Mouse (Mus musculus) c-Kit-positive CD71-negative TER-119-negative erythroid progenitor cells, embryonic 14.5 days (primary cell): ENCODE results near the gene Rbm24.

Experiments used
- DNase-seq: peaks from one replicate; pipeline ENCODE4 v3.0.0-alpha.2; 2013; ENCODE audit warnings: low read depth

The Rbm24 gene

DNA sequence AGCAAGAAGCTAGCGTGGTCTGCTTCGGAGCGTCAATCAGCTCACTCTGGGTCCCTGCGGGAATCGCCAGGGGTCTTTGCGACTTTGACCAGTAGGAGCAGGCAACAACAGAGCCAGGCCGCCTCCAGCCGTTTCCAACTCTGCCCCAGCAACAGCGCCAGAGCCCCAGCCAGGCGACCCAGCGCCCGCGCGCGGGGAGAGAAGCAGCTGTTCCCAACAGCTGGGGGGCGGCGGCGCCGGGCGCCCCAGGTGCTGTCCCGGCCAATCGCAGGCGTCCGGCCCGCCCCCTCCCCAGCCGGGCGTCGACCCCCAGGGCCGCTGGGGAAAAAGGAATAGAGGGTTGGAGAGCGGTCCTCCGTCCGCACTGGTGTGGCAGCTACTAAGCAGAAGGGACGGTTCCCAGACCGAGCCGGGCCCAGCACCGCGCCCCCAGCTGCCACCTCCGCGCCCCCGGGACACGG lies at the start of gene Rbm24:
Gene Rbm24, plus strand, starts transcription at position 294 of the 461 bp plus-strand sequence.
- DNase-seq, result no peak

DNA sequence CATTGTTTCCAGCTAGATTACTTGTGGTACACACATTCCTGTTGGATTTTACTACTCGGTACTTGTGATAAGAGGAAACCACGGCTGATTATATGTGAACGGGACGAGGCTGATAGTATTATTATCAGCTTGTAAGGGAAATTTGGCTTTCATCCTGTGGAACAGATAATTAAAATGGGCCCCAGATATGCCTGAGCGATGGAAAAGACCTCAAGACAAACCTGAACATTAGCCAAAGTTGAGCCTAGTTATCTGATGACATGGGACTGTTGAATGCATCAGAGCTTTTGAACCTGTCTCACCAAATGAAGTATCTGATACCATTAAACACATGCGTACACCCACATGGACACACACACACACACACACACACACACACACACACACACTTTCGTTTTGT lies 45.4 kb upstream of the Rbm24 start:
- DNase-seq, result no peak

DNA sequence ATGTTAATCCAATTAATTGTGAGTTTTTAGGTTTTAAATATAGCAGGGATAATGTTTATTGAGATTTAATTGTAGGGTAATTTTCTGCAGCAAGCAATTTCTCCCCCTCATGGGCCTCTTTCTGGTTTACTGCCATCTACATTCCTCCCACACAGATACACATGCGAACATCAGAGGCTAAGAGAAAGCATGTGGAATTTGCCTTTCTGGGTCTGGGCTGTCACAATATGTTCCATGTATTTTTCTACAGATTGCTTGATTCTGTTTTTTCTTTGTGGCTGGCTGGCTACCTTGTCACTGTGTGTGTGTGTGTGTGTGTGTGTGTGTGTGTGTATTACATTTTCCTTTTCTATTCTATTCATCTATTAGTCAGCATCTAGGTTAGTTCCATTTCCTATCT lies 42.9 kb upstream of the Rbm24 start:
- DNase-seq, result no peak

DNA sequence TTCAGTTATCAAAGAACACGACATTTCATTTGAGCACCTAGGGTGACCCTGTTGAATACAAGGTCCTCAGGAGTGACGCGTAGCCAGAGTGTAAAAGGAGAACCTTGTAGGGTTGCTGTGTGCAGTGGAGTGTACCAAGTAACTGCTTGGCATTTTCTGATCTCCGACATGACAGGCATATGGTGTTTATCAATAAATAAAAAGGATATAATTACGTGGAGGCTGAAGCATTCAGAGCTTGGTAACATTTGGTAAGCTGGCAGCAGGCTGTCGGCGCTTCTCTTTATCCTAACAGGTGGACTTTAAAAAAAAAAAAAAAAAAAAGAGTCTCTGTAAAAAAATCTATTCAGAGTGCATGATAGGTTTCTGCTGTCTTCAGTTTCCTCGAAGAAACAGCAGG lies 30.8 kb upstream of the Rbm24 start:
- DNase-seq, result no peak

DNA sequence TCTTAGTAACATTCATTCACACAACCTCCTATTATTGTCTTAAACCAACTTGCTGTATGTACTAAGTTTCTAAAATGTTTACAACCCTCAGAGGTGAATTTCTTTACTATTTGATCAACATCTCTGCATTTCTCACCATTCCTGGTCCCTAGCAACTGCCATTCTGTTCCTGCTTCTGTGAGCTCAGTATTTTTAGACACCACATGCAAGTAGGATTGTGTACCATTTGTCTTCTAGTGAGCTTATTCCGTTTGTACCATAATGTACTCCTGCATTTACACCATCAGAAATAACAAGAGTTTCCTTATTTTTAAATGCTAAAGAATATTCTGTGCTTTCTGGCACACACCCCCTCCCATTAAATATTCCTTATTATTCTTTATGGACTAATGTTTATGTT lies 26.6 kb upstream of the Rbm24 start:
- DNase-seq, result no peak

DNA sequence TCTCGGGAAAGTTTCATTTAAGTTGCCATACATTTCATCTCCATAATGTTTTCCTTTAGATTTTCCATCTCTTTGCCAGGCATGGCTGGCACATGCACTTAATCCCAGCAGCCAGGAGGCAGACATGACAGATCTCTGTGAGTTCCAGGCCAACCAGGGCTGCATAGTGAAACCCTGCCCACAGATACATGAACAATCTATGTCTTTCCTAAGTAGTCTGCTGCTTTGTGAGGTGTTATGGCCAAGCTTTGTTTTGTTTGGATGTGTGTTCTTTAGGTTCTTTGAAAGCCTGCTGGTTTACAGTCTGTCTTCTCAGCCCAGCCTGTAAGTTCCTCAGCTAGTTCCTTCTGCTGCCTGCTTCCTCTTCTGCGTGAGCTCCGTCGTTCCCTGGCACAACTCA lies 25.3 kb upstream of the Rbm24 start:
- no peak for DNase-seq

DNA sequence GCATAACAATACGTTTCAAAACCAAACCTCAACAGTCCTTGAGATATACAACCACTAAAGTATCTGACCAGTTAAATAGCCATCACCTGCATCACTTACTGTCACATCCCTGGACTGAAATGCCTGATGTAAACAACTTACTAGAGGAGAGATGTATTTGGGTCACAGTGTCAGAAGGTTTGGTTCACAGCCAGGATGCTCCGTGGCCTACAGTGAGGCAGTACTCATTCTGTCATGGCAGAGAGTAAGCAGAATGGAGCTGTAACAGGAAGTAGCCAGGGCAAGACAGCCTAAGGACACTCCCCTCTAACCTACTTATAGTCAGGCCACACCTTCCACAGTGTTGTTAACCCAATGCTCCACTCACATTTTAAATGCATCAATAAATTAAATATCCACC lies 24.3 kb upstream of the Rbm24 start:
- DNase-seq, result no peak

DNA sequence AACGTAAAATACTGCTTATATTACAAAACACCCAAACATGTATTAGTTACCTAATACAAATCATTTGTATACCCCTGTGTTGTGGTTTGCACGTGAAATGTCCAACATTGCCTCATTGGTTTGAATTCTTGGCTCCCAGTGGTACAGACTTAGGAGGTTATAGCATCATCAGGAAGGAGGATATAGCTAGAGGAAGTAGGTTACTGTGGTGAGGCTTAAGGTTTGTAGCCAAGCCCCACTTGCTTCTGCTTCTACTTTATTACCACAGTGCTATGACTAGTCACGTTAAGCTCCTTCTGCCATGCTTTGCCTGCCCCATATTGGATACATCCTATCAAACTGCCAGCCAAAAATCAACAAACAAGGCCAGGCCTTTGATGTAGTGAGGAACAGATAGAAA lies 21.0 kb upstream of the Rbm24 start:
- no peak for DNase-seq

DNA sequence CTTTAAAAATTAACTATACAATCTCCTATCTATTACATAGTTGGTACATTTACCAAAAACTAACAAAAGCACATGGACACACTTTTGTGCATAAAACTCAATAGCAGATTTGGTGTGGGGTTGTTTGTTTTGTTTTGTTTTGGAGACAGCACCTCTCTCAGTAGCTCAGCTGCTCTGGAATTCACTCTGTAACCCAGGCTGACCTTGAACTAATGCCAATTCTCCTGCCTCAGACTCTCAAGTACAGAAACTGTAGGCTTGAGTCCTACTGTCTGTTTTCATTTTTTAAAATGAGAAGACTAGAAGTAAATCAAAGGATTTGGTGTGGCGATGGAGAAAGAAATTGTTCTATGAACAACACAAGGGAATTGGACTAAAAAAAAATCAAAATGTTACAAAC lies 11.1 kb upstream of the Rbm24 start:
- no peak for DNase-seq

DNA sequence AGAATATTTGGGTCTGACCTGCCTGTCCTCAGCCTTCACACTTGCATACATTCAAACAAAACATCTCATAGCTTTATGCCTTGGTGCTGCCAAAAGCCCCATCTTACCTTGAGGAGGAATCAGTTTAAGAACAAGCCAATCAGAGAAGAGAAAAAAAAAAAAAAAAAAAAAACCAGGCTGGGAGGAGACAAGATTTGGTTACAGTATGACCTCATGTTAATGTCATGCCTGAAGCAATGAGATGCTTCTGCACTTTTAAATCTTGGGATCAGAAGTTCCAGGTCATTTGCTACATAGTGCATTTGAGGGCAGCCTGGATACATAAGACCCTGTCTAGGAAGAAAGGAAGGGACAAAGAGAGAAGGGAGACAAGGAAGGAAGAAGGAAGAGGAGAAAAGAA lies 6.0 kb upstream of the Rbm24 start:
- no peak for DNase-seq

DNA sequence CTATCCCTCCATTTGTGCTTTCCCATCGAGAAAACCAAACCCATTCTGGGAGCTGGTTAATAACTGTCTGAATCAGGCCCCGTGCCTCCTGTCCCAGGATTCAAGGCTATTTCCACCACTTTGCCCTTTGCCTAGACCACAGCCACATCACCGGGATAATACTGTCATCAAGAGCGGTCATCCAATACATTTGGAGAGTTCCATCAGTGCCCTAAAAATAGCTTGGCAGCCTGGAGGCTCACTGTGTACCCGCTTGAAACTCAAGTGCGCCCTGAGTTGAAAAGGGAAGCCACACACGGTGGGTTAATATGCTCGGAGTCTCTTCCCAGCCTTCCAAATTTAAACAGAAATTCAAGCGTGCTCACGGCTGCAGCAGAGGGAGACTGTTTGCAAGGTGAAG lies 4.6 kb upstream of the Rbm24 start:
- DNase-seq, result no peak

DNA sequence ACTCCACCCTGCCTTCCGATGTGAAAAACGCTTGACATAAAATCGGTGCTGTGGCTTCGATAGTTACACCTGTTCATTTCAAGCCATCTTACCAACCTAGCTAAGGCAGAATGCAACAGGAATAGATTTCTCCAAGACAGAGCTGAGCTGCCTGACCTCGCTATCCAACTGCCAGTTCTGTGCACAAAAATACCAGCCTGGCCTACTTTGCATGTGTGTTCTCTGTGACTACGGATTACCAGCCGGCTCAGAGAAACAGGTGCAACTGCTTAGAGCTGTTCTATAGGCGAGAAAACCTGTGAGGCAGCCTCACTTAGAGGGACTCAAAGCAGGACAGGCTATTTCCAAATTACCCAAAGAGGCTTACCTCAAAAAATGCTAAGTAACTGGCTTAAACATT lies 4.2 kb upstream of the Rbm24 start:
- DNase-seq, result no peak

DNA sequence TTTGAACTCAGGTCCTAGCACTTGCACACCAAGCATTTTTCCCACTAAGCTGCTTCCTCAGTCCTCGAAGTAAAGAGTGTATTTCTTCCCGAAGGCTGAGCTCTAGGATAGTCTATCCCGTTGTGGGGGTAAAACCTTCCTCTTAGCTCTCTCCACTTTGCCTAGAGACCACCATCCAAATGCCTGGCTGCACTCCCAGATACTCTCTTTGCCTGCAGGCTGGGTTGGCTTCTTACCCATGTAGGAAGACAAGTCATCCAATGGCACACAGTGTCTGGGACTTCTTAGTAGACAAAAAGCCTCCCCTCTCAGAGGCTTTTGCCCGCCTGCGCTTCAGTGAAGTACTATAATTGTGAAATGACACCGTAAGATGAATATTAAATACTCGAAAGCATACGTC lies 2.2 kb upstream of the Rbm24 start:
- no peak for DNase-seq

DNA sequence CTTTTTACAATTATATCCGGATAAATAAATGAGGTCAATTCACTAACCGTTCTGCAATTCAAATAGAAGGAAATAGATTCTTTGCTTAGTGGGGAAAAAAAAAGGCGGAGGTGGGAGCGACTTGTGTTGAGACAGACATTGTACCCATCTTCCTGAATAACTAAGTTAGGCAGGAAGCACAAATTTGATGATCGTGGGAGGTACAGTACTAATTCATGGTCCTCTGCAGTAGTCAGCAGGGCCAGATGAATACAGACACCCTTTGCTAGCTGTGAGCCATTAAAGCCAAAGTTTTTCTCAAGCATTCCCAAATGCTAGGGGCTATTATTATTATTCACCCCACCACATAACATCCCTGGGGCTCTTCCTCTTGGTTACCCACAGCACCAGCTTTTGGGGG lies 640 bp upstream of the Rbm24 start:
- no peak for DNase-seq

DNA sequence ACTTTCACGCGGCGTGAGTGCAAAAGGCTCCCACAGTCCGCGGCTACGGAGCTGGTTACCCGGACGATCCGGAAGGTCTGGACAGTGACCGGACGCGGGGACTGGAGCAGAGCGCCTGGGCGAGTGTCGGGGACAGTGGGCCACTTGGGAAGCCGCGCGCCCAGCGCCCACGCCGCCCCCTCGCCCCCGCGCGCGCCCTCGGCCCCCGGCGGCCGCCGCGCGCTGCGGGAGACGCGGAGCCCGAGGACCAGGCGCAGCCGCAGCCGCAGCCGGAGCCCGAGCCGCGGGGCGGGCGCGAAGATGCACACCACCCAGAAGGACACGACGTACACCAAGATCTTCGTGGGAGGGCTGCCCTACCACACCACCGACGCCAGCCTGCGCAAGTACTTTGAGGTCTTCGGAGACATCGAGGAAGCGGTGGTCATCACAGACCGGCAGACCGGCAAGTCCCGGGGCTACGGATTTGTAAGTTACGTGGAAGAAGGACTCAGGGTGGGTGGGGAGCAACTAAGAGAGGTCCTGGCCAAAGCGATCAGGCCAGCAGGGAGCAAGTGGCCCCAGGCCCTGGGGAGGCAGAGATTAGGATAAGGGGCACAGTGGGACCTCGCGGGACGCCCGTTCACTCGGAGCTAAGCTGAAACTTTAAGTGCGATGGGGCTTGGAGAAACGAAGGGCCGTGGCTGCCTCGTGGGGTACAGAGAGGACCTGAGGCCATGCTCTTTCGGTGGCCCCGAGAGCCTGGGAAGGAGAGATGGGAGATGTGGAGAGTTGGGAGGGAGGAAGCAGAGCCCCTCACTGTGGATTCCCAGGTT lies 704 bp downstream of the Rbm24 start:
- DNase-seq, result no peak

DNA sequence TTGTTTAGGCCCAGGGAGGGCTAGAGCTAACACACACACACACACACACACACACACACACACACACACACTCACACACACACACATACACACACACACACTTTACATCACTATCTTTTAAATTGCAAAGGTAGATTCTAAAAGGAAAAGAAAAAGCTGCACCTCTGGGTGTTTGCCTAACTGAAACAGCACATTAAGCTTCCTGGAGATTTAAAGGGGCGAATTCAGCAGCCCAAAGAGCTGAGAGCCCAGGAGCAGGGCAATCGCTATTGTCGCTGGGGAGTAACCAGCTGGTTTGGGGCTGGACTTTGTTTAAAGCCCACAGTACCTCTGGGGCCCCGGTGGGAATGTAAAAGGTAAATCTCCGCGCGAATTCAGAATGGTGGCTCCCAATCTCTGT lies 1.4 kb downstream of the Rbm24 start:
- DNase-seq, result no peak

DNA sequence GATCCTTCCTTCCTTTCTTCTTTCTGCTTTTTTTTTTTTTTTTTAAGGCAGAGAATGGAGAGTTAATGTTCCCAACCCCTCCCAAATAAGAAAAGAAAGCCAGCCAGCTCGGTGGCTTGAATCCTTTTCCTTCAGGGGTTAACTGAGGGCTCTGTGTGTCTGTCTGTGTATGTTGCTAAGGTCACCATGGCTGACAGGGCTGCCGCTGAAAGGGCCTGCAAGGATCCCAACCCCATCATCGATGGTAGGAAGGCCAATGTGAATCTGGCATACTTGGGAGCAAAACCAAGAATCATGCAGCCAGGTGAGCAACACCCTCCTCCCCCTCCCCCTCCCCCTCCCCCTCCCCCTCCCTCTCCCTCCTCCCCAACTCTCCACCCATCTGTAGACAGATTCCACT lies 1.9 kb downstream of the Rbm24 start:
- DNase-seq, result no peak

DNA sequence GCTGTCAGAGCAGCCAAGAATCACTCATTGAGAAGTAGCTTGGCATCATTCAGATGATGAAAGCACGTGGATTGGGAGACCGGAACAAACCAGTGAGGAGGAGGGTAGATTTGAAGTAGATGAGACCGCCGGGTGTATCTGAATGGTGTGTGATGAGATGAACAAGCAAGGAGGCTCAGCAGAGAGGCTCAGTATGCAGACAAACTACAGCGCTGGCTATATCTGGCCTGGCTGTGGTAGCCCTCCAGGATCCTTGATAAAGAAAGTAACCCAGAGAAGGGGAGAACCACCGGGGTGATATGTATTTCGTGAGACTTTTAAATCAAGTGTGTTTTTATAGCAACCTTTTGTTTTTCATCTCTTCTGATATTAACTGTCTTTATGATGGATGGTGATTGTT lies 5.6 kb downstream of the Rbm24 start:
- DNase-seq, result no peak

DNA sequence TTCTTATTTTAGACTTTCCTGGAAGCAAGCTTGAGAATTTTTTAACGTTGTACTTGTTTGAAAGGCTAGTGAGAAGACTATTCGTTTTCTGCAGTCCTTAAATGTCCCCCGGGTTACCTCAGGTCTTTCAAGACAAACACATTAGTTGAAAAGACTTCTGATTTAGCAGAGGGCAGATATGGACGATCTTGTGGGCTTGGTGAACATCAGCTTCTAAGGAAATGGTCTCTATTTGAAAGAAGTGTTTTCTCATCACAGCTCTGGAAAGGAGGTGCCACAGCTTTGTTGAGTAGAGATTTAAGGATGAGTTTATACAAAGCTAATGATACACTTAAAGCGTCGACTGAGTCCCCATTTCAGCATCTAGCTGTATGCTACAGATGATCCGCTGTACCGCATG lies 6.1 kb downstream of the Rbm24 start:
- no peak for DNase-seq

DNA sequence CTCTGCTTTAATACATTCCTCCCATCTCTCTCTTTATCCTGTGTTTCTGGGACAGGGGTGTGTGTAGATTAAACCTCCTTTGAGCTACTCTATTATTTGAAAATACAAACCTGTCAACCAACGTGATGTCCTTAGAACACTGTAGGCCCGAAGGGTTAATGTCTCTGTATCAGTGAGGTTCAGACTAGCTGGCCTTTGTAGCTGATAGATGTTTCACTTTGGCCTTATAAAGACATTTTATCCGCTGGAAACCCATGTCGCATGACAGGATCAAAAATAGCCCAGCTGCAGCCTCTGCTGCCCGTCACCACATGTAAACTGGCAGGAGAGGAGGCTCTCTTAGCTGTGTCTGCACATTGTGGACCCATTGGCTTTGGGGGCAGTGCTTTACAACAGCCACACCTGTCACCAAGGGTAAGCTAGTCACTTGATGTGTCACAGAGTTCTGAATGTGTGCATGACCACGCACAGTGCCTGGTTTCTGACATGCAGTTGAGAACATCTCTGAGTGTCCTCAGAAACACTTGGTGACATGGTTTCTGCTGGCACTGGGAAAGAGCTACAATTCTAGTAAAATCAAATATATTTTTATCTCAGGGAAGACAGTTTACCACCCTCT lies 8.5 kb downstream of the Rbm24 start:
- no peak for DNase-seq

DNA sequence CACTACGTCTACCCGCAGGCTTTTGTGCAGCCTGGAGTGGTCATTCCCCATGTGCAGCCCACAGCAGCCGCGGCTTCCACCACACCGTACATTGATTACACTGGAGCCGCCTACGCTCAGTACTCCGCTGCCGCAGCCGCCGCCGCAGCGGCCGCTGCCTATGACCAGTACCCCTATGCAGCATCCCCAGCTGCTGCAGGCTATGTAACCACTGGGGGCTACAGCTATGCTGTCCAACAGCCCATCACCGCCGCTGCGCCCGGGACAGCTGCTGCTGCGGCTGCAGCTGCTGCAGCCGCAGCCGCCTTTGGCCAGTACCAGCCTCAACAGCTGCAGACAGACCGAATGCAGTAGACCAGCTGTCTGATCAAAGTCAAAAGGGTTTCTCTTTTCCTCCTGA lies 10.7 kb downstream of the Rbm24 start:
- no peak for DNase-seq

DNA sequence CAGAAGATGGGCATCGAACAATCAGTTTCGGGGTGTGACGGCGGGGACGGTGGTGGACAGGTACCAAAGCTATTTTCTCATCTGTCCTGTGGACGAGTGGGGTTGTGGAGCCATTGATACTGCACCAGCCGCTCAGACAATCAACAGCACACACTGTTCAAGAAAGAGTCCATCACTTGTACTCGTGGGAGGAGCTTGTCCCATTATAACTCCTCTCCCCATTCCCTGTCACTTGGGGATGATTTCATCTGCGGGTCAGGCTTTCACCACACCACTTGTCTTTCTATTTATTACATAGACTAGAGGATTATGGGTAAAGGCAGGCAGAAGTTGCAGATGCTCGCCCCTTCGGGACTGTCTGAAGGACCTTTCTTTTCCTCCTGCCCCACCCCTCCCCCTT lies 11.6 kb downstream of the Rbm24 start:
- no peak for DNase-seq

DNA sequence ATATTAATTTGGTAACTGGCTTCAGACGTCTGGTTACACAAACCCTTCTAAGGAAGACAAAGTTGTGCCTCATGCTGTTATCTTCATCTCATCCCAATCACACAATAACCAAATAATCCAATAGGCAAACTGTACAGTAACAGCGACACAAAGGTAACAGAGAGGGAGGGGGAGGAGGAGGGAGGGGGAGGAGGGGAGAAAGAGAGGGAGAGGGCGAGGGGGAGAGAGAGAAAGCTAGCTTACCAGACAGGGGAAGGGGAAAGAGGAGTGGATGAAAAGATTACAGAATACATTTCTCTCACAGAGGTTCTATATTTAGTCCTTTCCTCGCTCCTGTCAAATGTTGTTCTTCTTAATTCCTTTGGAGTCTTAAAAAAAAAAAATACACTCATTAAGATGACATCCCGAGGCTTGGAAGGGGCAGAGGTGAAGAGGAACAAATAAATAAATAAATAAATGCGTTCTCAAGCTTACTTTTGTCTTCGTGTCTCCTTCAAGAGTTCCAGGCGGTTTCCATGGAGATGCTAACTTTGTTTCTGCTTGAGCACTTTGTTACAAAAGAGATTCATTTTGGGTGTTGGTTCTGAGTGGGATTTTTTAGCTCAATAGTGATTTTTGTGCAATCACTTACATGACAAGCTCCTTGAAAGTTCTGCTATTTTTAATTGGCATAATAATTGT lies 15.8 kb downstream of the Rbm24 start:
- no peak for DNase-seq
